Mouse (Mus musculus): ENCODE measurements at regions not wholly inside any gene's neighbourhood (a gene's known extent, or its start where the extent isn't known, plus 50 kb on each side); places are given as distances from the start of the nearest gene placed in this dataset.

GRCm38 (mm10) chr5:28859604-28860371 is 336.0 kb upstream of the Rnf32 start:
- TF ChIP-seq CTCF (IDR thresholded peaks at IDR 0.05; ENCODE audit: low read depth) (no peak), EP300 (IDR thresholded peaks at IDR 0.05; ENCODE audit: low read depth) (no peak)

Data from heart, postnatal 0 days (tissue).